Mouse (Mus musculus) cortical plate, adult 2 months (tissue): ENCODE results near the gene Smim7. TPM values are rescaled to one million over a fixed set of nuclear protein-coding genes. Genes with fewer than 3 reads are reported as not detected.

Experiments
- H3K27ac ChIP-seq: fragments of 200-500 bp; 2 replicates; pipeline ENCODE4 v1.5.1; 2012; ENCODE audit warnings: low read length, control low read depth, inconsistent platforms; ENCODE audit not compliant: insufficient read depth
- H3K4me1 ChIP-seq: fragments of 200-500 bp; 2 replicates; pipeline ENCODE4 v1.6.1; 2011; ENCODE audit warnings: low read length; ENCODE audit not compliant: control insufficient read depth, insufficient read depth
- H3K4me3 ChIP-seq: fragments of 200-500 bp; 2 replicates; pipeline ENCODE4 v1.5.1; 2011; ENCODE audit warnings: mild to moderate bottlenecking, low read length, control low read depth; ENCODE audit not compliant: insufficient read depth
- CTCF ChIP-seq: fragments of 200-500 bp; IDR thresholded peaks from 2 replicates; pipeline ENCODE4 v1.5.1; 2011; ENCODE audit warnings: mild to moderate bottlenecking, control low read depth, low read length; ENCODE audit not compliant: insufficient read depth; ENCODE audit errors: extremely low read depth
- POLR2A ChIP-seq: fragments of 200-500 bp; IDR thresholded peaks from 2 replicates; pipeline ENCODE4 v1.6.1; 2011; ENCODE audit warnings: mild to moderate bottlenecking, low read length, control low read depth; ENCODE audit not compliant: insufficient read depth; ENCODE audit errors: extremely low read depth
- polyA plus RNA-seq: library from polyadenylated mRNA; depleted of rRNA; stranded (reverse); fragments of >200 nt; gene quantifications from 2 replicates; pipeline ENCODE4 v1.2.3, GENCODE M21; 2012; rRNA removed

Smim7 gene
- 88.6 and 89.2 TPM in 2 replicates for polyA plus RNA-seq

GRCm38 (mm10) chr8:72570633-72571610 is at the start of gene Smim7:
Gene Smim7, minus strand, starts transcription at chr8:72571088.
- H3K4me3 ChIP-seq, result peak within 1 kb of the TSS; percentile 97
- peak within 1 kb of the TSS; percentile 94 for H3K27ac ChIP-seq
- H3K4me1 ChIP-seq, result peaks cover 6% of the 10 kb centered on the region
- TF ChIP-seq POLR2A (peak; percentile 84), CTCF (no peak)

GRCm38 (mm10) chr8:72590198-72590597 is 19.3 kb upstream of the Smim7 start:
- Histone ChIP-seq H3K27ac (no peak overlapping the region), H3K4me3 (no peak overlapping the region), H3K4me1 (peaks cover 10% of the 10 kb centered on the region)
- TF ChIP-seq POLR2A, result no peak
- peak; percentile 11; the same call in 1 of the 2 replicates for TF ChIP-seq CTCF

- Histone ChIP-seq H3K27ac (0 out of 2 replicates have a peak overlapping the region, but pooled peaks have one; percentile 20), H3K4me3 (no peak overlapping the region), H3K4me1 (peaks cover 10% of the 10 kb centered on the region)
- TF ChIP-seq CTCF (no peak), POLR2A (no peak)
These were observed 18.4 kb upstream of the Smim7 start for GRCm38 (mm10) chr8:72589286-72589685.

DNA sequence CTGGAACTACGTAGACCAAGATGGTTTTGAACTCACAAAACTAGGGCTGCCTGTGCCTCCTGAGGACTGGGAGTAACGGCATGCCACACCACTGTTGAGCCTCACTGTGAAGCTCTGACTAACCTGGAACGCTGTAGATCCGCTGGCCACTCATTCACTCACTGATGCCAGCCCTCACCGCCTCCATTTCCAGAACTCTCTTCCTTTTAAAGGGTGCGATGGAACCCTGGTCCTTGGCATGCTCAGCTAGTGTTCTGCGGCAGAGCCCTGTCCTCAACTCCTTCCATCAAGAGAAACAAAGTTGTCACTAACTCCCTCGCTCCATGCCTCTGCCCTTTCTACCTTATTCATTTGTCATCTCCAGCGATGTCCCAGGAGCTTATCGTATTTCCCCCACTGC is 18.0 kb upstream of the Smim7 start:
- TF ChIP-seq CTCF (no peak), POLR2A (no peak)

GRCm38 (mm10) chr8:72587806-72588205 is 16.9 kb upstream of the Smim7 start:
- peaks cover 10% of the 10 kb centered on the region for H3K4me1 ChIP-seq
- H3K4me3 ChIP-seq, result no peak overlapping the region
- TF ChIP-seq POLR2A (no peak), CTCF (no peak)
- H3K27ac ChIP-seq, result peak overlapping the region; percentile 55; the same call in 1 of the 2 replicates

More for the DNA sequence above, 18.0 kb upstream of the Smim7 start:
- H3K4me3 ChIP-seq, result no peak overlapping the region
- H3K27ac ChIP-seq, result 0 out of 2 replicates have a peak overlapping the region, but pooled peaks have one; percentile 20
- H3K4me1 ChIP-seq, result peaks cover 10% of the 10 kb centered on the region

DNA sequence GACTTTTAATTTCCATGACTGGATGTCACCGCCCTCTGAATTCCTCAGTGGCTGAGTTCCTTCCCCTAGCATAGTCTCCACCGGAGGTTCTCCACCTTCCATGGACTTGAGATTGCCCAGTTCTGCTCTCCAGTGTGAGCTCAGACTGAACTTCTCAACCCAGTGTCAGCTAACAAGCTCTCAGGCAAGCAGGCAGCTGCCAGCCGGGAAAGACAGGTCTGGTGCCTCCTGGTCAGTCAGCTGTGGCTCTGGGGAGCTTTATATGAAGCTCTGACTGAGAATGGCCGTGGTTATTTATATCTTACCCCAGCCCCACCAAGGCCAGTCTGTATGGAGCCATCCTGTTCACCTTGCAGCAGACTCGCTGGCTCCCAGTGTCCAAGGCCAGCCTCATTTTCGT is 13.5 kb upstream of the Smim7 start:
- Histone ChIP-seq H3K27ac (no peak overlapping the region), H3K4me3 (no peak overlapping the region)
- no peak for TF ChIP-seq POLR2A
- TF ChIP-seq CTCF, result no peak

DNA sequence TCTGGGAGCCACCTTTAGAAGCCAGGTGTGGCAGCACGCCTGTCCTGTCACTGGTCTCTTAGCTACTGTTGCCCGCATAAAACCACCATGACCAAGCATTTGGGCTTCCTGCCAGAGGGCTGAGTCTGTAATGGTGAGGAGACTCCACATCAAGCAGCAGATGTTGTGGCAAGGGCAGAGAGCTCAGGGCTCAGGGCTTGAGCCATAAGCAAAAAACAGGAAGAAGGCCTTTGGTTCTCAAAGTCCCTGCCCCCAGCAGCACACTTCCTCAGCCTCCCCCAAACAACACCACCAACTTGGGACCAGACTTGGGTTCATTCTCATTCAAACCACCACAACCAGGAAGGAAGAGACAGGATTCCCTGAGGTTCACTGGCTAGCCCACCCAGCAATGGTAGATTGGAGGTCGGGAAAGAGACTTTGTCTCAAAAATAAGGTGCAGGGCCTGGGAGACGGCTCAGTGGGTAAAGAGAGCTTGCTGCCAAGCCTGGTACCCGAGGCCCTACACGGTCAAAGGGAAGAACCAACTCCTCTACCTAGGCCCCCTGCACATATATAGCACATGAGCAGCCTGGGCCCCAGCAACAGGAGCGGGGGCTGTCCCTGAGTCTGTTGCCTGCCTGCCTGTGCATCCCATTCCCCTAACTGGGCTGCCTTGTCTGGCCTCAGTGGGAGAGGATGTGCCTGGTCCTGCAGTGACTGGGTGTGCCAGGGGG is 12.3 kb upstream of the Smim7 start:
- TF ChIP-seq POLR2A (no peak), CTCF (no peak)

More for the DNA sequence above, 13.5 kb upstream of the Smim7 start:
- H3K4me1 ChIP-seq, result peaks cover 10% of the 10 kb centered on the region

DNA sequence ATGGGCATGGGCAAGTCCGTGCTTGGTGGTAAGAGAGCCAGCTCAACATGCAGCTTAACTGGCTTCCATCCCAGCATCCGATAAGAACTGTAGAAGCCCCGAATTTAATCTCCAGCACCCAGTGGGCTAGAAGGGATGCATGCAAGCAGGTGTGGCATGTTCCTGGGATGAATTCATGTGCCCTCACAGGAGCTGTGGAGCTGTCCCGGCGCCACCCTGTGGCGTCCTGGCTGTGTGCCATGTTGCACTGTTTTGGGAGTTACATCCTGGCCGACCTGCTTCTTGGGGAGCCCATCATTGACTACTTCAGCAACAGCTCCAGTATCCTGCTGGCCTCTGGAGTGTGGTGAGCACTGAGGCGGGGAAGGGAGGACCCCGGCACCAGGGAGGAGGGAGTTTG is 8.5 kb upstream of the Smim7 start:
- H3K4me1 ChIP-seq, result no peaks in the 10 kb centered on the region
- TF ChIP-seq CTCF (no peak), POLR2A (no peak)
- no peak overlapping the region for H3K4me3 ChIP-seq
- no peak overlapping the region for H3K27ac ChIP-seq

More for the DNA sequence above, 12.3 kb upstream of the Smim7 start:
- H3K4me1 ChIP-seq, result peaks cover 3% of the 10 kb centered on the region; the same call in 1 of the 2 replicates
- no peak overlapping the region for H3K4me3 ChIP-seq
- H3K27ac ChIP-seq, result no peak overlapping the region

DNA sequence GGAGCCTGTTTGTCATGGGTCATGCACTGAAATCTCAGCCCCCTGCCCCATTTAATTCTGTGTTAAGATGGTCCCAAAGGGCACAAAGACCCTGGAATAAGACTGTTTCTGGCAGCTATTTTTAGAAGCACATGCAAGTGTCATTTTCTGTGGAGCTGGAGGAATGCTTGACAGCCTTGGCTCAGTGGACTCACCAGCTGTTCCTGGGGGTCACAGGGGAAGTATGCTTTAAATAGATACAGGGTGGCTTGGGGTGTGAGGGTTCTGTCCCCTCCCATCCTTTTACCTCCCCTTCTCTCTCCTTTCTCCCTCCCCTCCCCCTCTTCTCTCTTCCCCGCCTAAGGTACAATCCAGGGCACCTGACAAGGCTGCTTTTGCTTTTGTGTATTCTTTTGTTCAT is 7.1 kb upstream of the Smim7 start:
- no peak overlapping the region for H3K4me3 ChIP-seq
- no peak for TF ChIP-seq POLR2A
- TF ChIP-seq CTCF, result no peak
- H3K27ac ChIP-seq, result no peak overlapping the region
- H3K4me1 ChIP-seq, result no peaks in the 10 kb centered on the region
